Mouse (Mus musculus): ENCODE results near the gene Olfr993.

GRCm38 (mm10) chr2:85442546-85442945 lies 27.9 kb upstream of the Olfr993 start:
- no peak for TF ChIP-seq POLR2A (IDR thresholded peaks at IDR 0.05; ENCODE audit: insufficient read depth, low read depth, low read length)
- TF ChIP-seq CTCF (IDR thresholded peaks at IDR 0.05; ENCODE audit: insufficient read depth, low read depth, low read length) = no peak

All from olfactory bulb, adult 2 months (tissue).